Comparison of ENCODE assay signal across 17 mouse cellular contexts in the genomic region with DNA sequence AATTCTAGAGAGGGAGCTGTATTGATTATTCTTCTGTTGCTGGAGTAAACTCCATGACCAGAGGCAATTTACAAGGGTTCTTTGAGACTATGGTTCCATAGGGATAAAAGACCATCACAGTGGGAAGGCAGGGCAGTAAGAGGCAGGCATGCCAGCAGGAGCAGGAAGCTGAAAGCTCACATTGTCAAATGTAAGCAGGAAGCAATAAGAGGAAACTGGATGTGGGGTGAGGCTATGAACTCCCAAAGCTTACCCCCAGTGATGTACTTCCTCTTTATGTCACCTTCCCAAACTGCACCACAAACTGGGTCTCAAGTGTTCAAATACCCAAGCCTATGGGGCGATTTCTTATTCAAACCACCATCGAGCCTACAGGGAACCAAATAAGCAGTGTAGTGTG. TPM values are rescaled to one million over a fixed set of nuclear protein-coding genes. Genes with fewer than 3 reads are reported as not detected.
"Had no signal": no experiment of that assay in that cellular context is flagged by ENCODE, and none has a peak within 500 bp of the region (broad histone marks: within the 10 kb centered on the region; RNA-seq: fewer than 3 reads in every experiment).

No protein-coding gene starts in this region.

- H3K36me3 ChIP-seq: limb, embryonic 12.5 days; liver, embryonic 15.5 days; midbrain, embryonic 10.5 days; neural tube, embryonic 12.5 days had no signal

- DNase-seq: kidney, adult 2 months; kidney, postnatal 36 days; liver; lung, adult 2 months; midbrain, embryonic 14.5 days; retina, postnatal 1 day; right cerebral cortex, postnatal 4 days; thymus, postnatal 4 days had no signal

- H3K4me3 ChIP-seq: limb, embryonic 12.5 days; liver, embryonic 15.5 days; midbrain, embryonic 10.5 days; neural tube, embryonic 12.5 days had no signal

- H3K4me1 ChIP-seq: limb, embryonic 12.5 days; liver, embryonic 15.5 days; midbrain, embryonic 10.5 days; neural tube, embryonic 12.5 days had no signal

- ATAC-seq: intestine, embryonic 16.5 days; lung, postnatal 0 days had no signal

- H3K27ac ChIP-seq: limb, embryonic 12.5 days; liver, embryonic 15.5 days; midbrain, embryonic 10.5 days; neural tube, embryonic 12.5 days; stomach, postnatal 0 days had no signal

RNA-seq across cellular contexts. Expression of a gene that starts 17.2 kb away (rescaled TPM):
- polyA plus RNA-seq: kidney, adult 2 months; kidney, embryonic 16.5 days; spleen, adult 2 months had no signal
